Mouse (Mus musculus) R1 (cell line): ENCODE results near the gene Cpa2.

Source experiments
- DNase-seq: peaks from one replicate; pipeline ENCODE4 v3.0.0-alpha.2; 2018; ENCODE audit warnings: low read depth, low spot score

The Cpa2 gene

DNA sequence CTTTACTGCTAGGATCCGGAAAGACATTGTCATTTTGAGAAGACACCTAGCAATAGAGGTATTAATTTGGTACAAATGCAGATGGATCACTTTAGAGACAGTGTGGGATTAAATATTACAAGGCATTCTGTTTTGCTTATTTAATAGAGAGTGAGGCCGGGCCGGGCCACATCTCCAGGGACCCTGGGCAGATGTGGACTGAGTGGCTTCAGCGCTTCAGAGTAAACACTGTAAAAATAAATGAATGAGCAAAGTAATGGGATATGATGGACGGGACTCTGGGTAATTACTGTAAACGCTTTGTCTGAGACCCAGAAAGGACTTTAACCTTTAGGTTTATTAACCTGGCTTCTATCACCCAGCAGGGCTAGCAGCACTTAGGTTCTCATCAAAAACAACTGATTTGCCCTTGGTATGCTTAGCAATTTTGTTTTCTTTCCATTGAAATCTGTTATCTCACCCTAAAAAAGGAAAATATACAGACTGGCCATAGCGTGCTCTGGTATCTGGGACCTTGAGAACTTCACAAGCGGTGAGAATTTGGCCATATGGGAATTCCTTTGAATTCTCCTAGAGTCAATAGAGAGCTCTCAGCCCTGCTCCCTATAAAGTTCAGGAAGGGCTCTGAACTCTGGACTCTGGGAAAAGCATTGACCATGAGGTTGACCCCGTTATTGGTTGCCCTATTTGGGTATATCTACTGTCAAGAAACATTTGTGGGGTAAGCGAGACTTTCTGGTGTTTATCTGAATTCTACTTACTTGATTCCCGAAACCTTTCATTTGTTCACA lies at the start of gene Cpa2:
Cpa2 (plus strand) TSS at position 574 of the 791 bp plus-strand sequence.
- no peak for DNase-seq

DNA sequence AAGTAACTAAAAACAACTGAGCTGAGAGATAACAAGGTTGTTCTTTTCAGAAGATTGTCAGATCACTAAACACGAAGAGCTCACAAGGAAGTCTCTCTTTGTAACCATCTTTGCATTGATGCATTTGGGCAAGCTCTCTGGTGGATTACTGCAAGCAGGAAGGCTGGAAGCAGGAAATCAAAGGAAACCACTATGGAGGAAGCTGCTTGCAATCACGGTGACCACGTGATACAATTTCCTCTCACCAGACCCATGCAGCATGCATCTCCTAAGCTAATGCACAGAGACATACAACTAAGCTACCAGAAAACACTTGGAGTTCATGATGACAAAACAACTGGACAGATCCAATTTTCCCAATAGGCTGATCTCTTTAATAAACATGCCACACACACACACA lies 42.3 kb upstream of the Cpa2 start:
- no peak for DNase-seq

DNA sequence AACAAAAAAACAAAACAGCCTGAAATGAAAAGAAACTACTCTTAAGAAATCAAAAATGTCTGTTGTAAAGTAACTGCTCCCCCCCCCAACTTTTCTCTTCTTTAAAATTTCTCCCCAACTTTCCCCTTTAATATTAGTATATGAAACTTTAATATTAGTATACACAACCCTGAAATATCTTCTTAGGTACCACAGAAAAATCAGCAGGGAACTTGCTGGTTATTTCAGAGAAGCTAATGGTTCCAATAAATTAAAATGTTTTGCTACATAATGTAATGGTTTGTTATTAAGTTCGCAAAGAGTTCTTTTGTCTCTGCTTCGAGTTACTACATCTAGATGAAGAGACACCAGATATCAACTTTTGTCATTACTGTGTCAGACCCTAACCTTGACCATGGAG lies 32.6 kb upstream of the Cpa2 start:
- no peak for DNase-seq

DNA sequence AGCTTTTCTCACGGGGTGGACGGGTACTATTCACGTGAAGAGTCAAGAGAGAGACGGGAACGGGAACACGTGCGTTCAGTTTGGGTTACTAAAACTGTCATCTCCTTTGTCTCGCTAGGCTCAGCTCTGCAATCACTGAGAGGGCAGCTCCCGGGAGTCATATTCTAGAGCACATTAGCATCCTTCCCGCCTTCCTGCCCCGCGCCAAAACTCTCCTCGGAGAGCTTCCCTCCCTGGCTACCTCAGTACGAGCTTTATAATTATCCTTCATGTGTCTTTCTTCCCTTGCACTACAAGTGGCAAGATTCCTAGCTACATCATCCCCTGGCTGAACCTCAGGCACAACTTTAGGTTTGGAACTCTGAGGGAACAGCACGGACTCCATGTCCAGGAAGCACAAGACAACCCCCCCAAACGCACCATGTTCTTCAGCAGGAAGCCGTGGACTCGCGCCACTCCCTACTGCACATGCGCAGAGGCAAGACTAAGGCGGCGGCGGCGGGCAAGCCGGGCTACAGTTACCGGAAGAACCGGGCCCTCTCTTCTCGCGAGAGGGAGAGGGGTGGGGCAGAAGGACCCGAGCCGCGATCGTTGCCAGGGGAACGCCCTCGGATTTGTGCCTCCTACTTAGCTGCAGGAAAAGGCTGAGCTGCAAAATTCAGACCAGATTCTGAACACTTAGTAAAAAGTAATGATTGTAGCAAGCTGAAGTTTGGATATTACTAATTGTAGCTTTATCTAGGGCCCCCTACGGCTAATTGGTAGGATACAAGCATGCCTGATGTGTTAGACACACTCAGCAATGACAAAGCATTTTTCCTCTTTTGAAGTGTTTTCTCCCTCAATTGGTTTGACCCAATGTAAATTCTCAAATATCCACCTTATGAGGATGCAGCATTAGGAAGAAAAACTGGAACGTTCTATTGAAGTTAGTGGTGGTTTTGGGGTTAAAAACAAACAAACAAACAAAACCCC lies 31.8 kb upstream of the Cpa2 start, which contains the start of the genes Tmem209 and Ssmem1:
Tmem209 (minus strand) TSS at position 519 of the 975 bp plus-strand sequence.
Ssmem1 (plus strand) TSS at position 585 of the 975 bp plus-strand sequence.
- DNase-seq = peak; percentile 99

DNA sequence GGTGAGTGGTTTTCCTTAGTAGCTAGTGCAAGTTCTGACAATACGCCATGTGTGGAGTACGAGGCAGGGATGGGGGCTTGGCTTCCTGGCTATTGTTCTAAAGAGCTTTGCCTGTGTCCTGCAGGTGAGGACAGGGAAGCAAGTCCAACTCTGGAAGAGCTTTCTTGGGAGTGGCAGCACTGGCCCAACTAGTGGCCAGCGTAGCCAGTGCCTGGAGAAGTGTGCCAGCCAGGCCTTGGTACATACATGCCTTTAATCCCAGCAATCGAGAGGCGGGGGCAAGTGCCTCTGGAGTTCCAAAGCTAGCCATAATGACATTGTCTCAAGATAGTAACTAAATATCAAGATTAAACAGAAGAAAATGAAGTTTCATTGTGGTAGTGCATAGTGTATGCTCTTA lies 31.1 kb upstream of the Cpa2 start:
- DNase-seq = peak; percentile 49

DNA sequence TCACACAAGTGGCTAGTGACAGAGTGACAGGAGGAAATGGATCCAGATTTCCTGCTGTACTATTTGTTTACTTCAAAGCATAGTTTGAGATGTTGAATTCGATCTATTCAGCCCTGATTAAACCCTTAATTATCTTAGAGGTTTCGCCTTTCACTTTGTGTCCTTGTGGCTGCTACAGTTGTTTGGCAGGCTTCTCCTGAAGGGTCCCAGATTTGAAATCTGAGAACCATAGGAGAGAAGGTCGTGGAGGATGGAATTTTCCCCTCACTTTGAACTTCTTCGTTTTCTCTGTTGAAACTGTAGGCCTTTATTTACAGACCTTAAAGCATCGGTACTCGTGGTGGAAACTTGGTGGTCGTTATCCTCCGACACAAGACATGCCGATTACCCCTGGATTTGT lies 27.1 kb upstream of the Cpa2 start:
- no peak for DNase-seq

DNA sequence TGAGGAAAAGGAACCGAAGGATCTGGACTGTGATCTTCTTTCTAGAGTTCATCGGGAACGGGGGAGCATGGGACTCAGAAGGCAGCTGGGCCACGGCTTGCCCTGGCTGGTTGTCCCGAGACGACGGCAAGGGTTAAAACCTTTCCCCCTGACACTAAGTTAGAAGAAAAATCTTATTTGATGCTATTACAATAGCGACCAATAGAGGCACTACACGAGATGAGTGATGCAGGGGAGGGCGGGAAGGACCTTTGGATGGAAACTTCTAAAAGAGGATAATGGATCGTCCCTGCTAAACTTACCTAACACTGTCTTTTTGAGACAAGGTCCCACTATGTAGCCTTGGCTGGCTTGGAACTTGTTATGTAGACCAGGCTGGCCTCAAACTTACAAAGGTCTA lies 21.0 kb upstream of the Cpa2 start:
- DNase-seq = peak; percentile 63

DNA sequence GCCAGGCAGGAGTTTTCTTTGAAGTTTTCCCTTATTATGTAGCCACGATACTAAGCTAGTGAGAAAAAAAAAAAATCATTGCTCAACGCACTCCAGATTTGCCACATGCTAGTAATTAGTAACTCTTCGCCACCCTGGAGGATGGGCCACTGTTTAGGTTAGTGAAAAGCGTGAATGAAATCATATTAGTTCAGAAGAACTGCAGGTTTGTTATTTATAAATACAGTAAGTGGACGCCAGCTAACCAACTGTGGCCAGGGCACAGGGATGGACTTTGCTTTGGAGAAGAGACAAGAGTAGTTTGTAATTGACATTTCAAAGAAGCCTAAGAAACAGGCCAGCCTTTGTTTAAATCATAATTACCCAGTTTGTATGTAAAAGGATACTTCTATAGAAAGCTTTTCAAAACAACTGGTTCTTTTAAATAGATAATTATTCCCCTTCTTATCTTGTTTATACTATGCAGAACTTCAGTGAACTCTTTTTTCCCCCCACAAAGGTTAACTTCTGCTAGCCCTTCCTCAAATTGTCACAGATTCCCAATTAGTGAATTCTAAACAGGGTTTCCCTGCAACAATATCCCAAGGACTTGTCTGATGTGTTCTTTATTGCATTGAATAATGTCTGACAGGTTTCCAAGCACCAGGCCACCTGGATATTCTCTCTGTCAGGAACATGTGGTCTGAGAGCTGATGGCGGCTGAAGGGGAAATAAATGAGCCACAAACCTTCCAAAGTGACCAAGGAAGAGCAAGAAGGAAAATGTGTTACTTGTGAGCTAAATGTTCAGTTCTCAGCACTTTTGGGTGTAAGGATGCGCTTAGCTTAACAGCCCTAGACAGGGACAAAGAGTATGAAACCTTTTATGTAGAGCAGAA lies 15.7 kb upstream of the Cpa2 start:
- DNase-seq = no peak

DNA sequence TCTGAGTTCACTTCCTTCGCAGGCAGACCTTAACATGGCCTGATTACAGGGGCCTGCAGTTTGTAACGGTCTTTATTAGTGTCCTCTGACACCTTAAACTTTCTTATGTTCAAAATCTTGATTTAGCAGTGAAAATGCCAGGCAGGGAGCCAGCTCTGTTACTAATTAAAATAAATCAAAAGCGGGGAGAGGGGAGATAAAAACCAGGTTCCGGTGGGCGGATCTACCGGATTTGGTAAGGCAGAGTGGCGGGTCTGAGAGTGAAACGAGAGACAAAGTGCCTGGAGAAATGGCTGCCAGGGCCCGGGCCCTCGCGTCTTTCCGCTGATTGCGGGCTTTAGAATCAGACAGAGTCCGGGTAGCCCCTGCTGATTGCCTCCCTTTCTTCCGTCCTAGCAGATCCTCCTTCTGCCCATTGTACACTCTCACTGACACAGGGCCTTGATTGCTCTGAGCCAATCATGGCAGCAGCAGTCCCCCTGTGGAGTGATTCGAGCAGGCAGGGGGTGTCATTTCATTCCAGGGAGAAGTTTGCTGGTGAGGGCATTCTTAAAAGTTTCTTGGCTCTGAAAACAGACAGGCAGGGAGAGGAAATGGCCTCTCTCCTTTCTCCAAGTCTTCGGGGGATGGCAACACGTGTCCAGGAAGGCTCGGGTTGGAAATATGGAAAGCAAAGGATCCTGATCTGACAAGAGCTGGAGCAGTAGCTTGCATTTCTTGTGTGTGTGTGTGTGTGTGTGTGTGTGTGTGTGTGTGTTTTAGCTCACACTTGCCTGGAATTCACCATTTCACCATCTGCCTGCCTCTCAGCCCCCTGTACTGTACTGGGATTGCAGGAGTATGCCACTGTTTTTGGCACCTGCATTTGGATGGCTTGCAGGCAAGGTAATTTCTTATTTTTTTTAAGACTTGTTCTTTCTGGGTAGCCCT lies 14.5 kb upstream of the Cpa2 start:
- DNase-seq = peak; percentile 79

DNA sequence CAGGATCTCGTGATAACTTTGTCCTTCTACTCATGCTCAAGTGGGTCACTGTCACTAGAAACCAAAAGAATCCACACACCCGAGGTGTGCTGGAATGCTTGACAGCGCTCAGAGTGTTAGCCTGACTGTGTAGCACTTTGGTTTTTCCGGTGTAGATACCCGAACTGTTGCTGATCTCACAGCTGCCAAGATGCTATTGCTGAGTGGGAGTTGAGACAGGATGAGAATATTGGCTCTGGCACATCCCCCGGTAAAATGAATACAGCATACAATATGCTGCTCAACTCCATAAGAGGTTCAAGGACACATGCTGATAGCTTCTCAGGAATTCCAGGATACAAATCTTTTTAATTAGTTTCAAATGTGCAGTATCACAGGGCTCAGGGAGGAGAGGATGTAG lies 12.6 kb upstream of the Cpa2 start:
- no peak for DNase-seq

DNA sequence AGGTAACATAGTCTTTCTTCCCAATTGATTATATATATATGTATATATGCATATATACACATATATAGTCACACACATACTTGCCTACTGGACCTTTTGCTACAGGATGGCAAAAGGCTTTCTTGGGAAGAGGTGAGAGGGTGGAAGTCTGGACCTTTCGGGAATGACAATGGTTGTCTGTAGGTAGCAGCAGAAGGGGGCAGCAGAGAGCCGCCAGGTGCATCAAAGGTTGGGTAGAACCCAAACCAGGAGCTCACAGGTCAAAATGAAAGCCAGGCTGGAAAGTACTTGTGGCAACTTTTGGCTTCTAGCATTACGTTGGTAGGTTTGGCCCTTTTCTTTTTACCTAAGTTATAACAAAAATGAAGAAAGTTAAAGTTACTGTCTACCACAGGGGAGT lies 6.0 kb upstream of the Cpa2 start:
- DNase-seq = peak; percentile 70

DNA sequence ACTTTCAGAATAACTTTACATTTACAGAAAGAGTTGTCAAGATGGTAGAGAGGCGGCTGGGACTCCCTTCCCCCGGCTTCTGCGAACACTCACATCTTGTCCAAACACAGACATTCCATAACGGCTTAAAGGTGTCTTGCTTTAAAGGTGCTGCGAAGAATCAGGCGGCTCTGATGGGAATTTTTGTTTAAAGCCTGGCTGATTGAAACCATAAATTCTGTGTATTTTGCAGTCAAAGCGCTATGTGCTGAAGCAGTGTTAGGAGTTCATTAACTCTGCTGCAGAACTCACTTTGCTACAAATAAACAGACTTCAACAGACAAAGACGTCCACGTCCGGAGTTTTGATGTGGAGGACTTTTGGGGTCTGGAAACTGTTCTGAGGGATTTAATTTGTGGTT lies 3.1 kb upstream of the Cpa2 start:
- no peak for DNase-seq

DNA sequence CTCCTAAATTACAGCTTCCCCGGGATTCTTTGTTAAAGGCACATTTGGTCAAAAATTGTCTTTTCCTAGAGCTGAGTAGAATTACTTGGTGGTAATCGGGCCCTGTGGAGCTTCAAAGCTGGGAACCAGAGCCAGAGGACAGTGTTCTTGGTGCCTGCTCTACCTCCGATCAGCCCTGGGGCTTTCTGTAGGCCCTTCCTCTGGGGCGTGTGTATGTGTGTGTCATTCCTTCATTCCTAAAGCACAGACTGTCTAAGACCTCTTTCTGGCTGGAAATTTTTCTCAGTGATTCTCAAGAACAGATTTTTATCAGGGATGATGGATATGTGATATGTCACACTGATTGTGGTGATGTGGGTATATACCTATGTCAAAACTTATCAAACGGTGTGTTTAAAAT lies 2.6 kb upstream of the Cpa2 start:
- DNase-seq = no peak

DNA sequence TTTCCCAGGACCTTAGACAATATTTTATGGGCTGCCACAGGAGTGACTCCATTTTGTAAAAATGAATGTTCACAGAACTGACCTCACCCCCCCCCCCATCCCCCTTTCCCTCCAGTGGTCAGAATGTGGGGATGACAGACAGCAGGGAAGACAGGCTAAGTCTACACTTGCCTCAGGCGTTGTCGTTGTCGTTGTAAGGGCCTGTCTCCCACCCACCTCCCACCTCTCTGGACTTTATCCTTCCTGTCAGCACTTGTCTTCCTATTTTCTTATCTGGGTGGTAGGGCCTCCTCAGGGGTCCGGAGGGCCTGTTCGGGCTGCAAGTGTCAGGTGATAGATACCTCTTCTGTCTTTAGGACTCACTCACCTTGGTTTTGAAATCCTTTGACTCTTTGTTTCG lies 895 bp downstream of the Cpa2 start:
- DNase-seq = no peak

DNA sequence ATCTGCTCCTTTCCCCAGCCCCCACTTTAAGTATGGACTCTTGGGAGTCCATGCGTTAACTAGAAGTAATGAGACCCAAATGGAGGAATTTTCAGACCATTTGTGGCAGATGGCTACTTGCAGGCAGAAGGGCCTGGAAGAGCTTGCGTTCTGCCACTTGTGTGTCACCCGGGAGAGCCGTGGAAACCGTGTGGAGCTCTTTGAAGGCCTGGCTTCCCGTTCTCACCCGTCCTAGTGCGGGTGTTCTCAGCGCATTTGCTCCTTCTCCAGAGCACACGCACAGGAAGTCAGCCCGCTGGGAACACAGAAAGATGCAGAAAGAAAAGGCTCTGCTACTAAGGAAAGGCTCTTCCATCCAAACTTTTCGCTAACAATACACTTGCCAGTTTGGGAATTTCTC lies 1.7 kb downstream of the Cpa2 start:
- DNase-seq = peak; percentile 33

DNA sequence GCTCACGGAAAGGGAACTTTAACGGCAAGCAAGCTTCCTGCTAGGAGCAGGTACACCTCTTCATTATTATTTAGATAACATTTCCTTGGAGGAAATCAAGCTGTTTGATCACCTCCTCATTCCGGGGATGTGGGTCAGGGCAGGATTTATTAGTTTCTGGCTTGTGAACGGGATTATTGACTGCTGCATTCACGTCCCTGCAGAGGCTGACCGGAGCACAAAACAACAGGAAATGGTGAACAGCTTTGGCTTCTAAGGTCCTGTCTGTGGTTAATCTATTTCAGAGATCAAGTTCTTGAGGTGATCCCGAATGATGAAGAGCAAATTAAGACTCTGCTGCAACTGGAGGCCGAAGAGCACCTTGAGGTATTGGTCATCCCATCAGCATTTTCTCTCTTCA lies 2.5 kb downstream of the Cpa2 start:
- DNase-seq = no peak

DNA sequence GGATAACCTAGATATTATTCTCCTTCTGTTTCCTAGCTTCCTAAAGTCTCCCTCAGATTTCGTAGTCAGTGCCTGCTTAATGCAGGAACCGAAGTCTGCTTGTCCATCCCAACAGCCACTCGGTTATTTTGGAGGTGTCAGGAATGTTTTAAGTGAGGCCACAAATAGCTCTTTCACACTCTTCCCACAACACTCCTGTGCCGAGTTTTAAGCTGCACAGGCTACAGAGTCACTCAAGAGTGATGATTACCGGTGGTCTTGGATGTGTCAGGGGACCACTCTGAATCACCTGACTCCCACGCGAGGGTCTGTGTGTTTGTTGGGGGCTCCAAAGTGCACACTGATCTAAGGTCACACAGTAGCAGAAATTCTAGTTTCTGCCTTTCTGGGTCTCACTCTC lies 4.3 kb downstream of the Cpa2 start:
- no peak for DNase-seq

DNA sequence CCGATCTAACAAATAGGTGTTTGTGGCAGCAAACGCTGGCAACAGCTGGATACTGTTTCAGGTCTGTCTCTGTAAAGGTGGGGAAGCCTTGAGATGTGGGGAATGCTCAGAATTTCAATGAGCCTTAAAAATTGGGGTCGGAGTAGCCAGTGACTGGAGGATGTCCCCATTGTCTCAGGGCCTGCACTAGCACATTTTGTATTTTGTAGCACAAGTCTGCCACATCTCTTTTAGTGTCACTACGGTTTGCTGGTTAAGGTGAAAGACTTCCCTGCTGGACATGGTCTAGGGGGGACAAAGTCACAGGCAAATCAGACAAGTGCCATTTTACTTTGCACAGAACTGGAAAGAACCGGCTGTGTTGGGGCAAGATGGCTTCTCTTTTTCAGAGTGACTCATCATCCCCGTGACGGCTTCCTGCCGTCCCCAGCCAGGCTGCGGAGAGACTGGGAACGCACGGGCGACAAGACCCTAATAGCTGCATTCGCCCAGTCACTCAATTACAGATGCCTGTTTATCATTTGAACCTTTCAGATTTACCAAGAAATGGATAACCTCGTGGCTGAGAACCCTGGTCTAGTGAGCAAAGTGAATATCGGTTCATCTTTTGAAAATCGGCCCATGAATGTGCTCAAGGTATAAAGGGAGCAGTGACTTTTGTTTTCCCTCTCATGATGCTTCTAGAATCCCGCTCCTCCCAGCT lies 5.3 kb downstream of the Cpa2 start:
- DNase-seq = peak; percentile 69

DNA sequence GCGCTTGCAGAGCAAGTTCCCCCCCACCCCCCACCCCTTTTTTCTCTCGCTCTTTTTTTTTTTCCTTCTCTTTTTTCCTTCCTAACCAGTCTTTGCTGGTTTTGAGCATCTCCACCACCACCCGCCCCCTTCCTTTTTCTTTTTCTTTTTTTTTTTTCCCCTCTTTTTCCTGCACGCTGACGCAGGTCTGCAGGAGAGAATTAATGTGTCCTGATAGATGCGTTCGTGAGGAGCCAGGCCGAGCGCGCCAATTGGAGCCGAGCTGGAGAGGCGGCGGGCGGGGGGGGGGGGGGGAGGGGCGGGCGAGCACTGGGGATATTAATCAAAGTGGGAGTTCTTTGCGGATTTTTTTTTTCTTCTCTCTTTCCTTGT lies 5.9 kb downstream of the Cpa2 start:
- peak; percentile 48 for DNase-seq
